Mouse (Mus musculus) spleen, postnatal 36 days (tissue): ENCODE measurements around the gene Hist1h3a.
A peak's percentile ranks its signal among the peaks of the same experiment; 100 is the strongest.
"Not testable (repeated sequence)": the region's sequence is repeated elsewhere in the genome, so short reads cannot be mapped to it uniquely, and the experiment has no call there.

Source experiments
- DNase-seq, 2 experiments: peaks; one replicate each; pipeline ENCODE4 v3.0.0; 2022; ENCODE audit warnings: low spot score in 2 of 2, mixed read lengths in 1 of 2

Hist1h3a gene

GRCm38 (mm10) chr13:23761871-23762821 lies at the start of gene Hist1h3a:
Gene Hist1h3a (minus strand): TSS chr13:23762386.
- DNase-seq, result peak; percentile 72 to 83

- no peak for DNase-seq
Measured at GRCm38 (mm10) chr13:23806422-23807052, 44.4 kb upstream of the Hist1h3a start, which contains the start of gene Slc17a2. Gene Slc17a2 (plus strand): TSS chr13:23806993.

DNA sequence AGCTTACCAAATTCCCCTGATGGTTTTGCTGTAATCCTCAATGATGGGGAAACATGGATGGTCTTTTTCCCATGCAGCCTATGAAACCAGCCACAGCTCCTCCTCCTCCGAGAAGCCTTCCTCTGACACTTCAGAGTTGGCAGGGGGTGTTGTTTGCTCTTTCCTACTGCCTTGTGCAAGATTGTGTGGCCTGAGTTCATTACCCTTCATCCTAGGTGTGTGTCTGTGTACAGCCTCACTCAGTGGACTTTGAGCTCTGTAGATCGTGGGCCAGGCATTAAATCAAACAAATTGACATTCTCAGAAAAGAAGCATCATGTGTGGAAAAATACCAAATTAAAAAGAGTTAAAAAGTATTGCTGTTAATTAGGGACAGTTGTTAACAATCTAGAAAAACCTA lies 42.3 kb upstream of the Hist1h3a start:
- DNase-seq, result no peak

DNA sequence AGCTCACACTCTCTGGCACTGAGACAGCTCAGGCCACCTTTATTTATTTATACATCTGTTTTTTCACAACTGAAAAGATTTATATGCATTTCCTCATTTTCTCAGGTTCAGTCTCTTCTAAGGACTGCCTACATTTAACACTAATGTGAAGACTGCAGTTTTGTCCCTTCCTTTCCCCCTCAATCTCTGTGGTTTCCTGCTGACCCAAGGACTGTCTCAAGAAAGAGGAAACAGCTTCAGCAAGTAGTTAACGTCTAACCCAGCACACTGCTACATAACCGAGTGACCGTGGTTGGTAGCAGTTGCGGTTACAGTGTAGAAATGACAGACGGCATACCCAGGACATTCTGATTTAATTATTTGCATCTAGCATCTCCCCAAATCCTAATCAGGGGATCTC lies 37.2 kb upstream of the Hist1h3a start:
- DNase-seq, result peak; percentile 33 to 45

- peak; percentile 30 to 40 for DNase-seq
Measured at GRCm38 (mm10) chr13:23792520-23792919, 30.3 kb upstream of the Hist1h3a start.

DNA sequence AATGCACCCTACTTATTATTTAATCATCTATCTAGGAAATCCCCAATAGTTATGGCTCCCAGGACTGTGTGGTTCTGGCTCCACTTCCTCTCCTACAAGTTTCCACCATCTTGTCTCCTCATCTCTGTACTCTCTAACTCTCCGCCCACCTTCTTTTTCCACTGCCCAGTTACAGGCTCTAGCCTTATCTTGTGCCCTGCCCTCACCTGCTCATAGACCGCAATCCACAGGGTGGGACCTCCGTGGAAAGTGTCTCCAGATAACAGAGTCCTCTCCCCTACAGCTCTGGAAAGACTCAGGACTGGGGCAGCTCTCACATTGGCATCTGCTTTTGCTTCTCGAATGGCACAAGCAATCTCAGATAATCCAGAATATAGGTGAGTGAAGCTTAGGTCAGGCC lies 16.8 kb upstream of the Hist1h3a start:
- DNase-seq, result no peak

DNA sequence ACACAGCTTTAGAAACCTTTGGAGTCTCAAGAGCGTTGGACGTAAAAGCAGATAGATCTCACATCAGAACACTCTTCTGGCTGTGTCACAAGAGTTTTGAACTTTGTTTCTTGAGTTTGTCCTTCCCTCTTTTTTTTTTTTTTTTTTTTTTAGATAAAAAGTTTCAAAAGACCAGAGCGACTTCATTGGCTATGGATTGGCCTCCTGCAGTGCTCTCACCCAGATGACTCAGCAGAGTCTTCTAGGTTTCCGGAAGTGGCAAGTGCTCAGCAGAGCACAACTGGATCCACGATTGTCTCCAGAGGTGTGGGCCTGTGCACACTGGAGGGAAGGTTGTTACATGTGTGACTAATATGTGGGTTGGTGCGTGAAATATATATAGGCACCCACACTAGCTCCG lies 16.2 kb upstream of the Hist1h3a start:
- no peak for DNase-seq

- DNase-seq, result peak; percentile 16 to 44
Measured at GRCm38 (mm10) chr13:23772561-23773313, 10.6 kb upstream of the Hist1h3a start.

- not testable (repeated sequence) for DNase-seq
Measured at GRCm38 (mm10) chr13:23769613-23770012, 7.4 kb upstream of the Hist1h3a start, which contains the start of gene Trim38. Gene Trim38 (plus strand): TSS chr13:23769913.

DNA sequence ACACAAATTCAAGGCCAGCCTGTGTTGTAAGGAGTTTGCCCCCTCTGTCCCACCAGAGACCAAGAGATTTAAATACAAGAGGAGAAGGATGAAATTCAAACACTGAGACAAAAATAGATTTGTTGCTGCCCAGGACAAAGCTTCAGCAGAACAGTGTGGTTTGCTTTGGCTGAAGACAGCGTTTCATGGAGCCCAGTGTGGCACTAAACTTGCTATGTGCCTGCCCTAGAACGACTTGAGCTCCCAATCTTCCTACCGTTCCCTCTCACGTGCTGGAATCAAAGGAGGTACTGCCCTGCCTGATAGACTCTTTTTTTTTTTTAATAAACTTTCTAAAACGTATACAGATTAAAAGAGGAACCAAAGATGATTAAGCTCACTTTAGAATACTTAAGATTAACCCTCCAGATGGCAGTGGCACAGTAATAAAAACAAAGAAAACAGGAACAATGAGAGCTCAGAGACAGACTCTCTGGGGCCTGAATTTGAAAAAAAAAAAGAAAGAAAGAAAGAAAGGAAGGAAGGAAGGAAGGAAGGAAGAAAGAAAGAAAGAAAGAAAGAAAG lies 6.7 kb upstream of the Hist1h3a start:
- no peak for DNase-seq

GRCm38 (mm10) chr13:23766772-23767171 lies 4.6 kb upstream of the Hist1h3a start:
- no peak for DNase-seq

GRCm38 (mm10) chr13:23765172-23765513 lies 3.0 kb upstream of the Hist1h3a start:
- no peak for DNase-seq

- no peak for DNase-seq
Measured at GRCm38 (mm10) chr13:23764324-23765171, 2.4 kb upstream of the Hist1h3a start.

DNA sequence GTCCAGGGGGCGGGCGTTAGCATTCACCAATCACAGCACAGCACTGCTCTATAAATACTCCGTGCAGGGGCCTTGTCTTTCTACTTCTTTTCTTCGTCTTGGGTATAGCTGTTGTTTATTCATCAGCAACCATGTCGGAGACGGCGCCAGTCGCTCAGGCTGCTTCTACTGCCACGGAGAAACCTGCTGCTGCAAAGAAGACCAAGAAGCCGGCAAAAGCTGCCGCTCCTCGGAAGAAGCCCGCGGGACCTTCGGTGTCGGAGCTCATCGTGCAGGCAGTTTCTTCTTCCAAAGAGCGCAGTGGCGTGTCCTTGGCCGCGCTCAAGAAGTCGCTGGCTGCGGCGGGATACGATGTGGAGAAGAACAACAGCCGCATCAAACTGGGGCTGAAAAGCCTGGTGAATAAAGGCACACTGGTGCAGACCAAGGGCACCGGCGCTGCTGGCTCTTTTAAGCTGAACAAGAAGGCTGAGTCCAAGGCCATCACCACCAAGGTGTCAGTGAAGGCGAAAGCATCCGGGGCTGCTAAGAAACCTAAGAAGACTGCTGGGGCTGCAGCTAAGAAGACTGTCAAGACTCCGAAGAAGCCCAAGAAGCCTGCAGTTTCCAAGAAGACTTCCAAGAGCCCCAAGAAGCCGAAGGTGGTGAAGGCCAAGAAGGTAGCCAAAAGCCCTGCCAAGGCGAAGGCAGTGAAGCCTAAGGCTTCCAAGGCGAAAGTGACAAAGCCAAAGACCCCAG lies 1.6 kb upstream of the Hist1h3a start, which contains the start of gene Hist1h1a:
Gene Hist1h1a, plus strand, starts transcription at position 81 of the 738 bp plus-strand sequence.
- DNase-seq, result peak; percentile 88 to 90

DNA sequence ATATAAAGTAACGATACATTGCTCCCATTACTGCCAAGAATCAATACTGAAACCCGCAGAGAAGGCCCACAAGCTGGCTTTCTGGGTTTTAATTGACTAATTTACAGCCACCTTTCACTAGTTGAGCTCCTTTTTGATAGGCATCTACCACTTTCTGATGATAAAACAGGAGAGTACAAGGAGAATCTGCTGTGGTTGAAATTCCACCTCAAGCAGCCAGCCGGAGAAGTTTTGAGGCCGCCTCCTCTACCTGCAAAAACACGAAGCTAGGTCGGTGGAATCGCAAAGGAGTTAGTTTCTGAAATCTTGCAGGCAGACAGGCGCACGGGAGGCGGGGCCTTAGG lies 1.0 kb upstream of the Hist1h3a start:
- no peak for DNase-seq

DNA sequence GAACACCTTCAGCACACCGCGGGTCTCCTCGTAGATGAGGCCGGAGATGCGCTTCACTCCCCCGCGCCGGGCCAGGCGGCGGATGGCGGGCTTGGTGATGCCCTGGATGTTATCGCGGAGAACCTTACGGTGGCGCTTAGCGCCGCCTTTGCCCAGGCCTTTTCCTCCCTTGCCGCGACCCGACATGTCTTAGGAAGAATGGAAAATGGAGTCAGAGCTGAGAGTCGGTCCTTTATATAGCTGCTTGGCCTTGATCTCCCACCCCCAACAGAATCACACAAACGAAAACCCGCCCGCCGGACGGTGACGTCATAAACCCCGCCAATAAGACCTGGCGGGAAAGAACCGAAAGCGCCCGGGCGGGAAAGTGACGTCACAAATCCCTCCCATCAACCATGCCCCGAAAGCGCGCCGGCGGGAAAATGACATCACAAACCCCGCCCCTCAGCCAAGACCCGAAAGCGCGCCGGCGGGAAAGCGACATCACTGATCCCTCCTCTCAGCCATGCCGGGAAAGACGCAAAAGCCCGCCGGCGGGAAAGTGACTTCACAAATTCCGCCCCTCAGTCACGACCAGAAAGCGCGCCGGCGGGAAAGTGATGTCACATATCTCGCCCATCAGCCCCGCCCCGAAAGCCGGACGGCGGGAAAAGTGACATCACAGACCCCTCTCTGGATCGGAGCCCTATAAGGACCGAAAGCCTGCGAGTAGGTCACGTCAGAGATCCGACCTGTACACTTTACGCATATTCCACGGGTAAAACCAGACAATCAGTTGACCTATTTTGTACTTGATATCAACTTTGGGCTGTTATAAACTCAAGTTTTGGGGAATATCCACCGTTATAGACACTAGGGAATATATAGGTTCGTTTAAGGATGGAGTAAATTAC lies 968 bp downstream of the Hist1h3a start, which contains the start of gene Hist1h4a:
Gene Hist1h4a, minus strand, starts transcription at position 259 of the 893 bp plus-strand sequence.
- DNase-seq, result peak; percentile 96 to 97

DNA sequence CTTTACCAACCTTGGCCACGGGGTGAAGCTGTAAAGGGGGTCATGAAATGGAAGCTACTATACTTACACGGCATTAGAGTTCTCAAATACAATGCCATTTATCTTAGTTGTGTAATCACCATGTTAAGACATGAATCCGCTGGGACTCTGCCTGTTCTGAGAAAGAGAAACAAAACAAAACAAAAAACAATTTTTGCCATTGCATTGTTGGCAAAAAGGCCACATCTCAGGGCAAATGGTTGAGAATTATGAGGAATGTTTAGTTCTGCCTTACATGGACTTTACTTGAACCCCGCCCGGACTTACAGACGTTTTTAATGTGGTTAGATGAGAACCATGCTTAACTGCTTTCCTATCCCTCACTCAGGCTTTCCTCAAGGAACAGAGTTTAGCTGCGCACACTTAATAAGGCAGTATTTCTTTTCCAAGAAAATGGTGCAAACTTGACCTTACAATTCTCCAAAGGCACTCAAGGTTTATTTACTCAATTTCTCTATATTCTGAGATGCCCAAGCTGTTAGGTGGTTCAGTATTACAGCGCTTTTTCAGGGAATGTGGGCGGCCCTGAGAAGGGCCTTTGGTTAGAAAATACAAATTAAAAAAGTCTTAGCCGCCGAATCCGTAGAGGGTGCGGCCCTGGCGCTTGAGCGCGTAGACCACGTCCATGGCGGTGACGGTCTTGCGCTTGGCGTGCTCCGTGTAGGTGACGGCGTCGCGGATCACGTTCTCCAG lies 1.8 kb downstream of the Hist1h3a start:
- no peak for DNase-seq

GRCm38 (mm10) chr13:23759916-23760239 lies 2.3 kb downstream of the Hist1h3a start:
- DNase-seq, result no peak
